Mouse (Mus musculus) liver, embryonic 16.5 days (tissue): ENCODE measurements around the gene Gm26602. TPM values are rescaled to one million over a fixed set of nuclear protein-coding genes. Genes with fewer than 3 reads are reported as not detected.

Experiments used
- ATAC-seq: fragments of 200-750 bp; cut with Nextera tagmentation; 2 replicates; pipeline ENCODE4 v1.8.0; 2017; ENCODE audit warnings: low read depth, mild to moderate bottlenecking, moderate number of reproducible peaks, moderate library complexity
- H3K27ac ChIP-seq: fragments of 300-500 bp; sonication (generic); 2 replicates; pipeline ENCODE4 v1.5.1; 2014; ENCODE audit warnings: mild to moderate bottlenecking, low read length
- H3K27me3 ChIP-seq: fragments of 300-500 bp; sonication (generic); 2 replicates; pipeline ENCODE4 v1.6.1; 2014; ENCODE audit warnings: low read depth, low read length, mixed read lengths; ENCODE audit not compliant: control insufficient read depth, insufficient read depth
- H3K36me3 ChIP-seq: fragments of 300-500 bp; sonication (generic); 2 replicates; pipeline ENCODE4 v1.6.1; 2014; ENCODE audit warnings: mild to moderate bottlenecking; ENCODE audit not compliant: control insufficient read depth, insufficient read depth
- H3K4me1 ChIP-seq: fragments of 300-500 bp; sonication (generic); 2 replicates; pipeline ENCODE4 v1.6.1; 2014; ENCODE audit warnings: low read depth, low read length, mixed read lengths; ENCODE audit not compliant: control insufficient read depth
- H3K4me2 ChIP-seq: fragments of 300-500 bp; sonication (generic); 2 replicates; pipeline ENCODE4 v1.6.1; 2014; ENCODE audit warnings: low read depth, low read length, mixed read lengths
- H3K4me3 ChIP-seq: fragments of 300-500 bp; sonication (generic); 2 replicates; pipeline ENCODE4 v1.5.1; 2014; ENCODE audit warnings: low read depth, mild to moderate bottlenecking, low read length
- H3K9ac ChIP-seq: fragments of 300-500 bp; sonication (generic); 2 replicates; pipeline ENCODE4 v1.6.1; 2014; ENCODE audit warnings: low read depth, low read length
- H3K9me3 ChIP-seq: fragments of 300-500 bp; sonication (generic); replicated peaks from 2 replicates; pipeline ENCODE4 v1.6.1; 2016; ENCODE audit warnings: low read length; ENCODE audit not compliant: control insufficient read depth
- WGBS: fragments of 180-500 bp; shearing (Covaris S2); extraction: QIAGEN DNeasy Blood & Tissue Kit; methylation state at CpG from one replicate; pipeline ENCODE4 v1.1.7; 2014; ENCODE audit not compliant: insufficient replicate concordance; 5-methylcytosine and 5-hydroxymethylcytosine counted together
- polyA plus RNA-seq: library from polyadenylated mRNA; unstranded; fragments of >200 nt; fragmentation: Nextera tagmentation; extraction: Ambion mirVana; gene quantifications from 2 replicates; pipeline ENCODE4 v1.2.1, GENCODE M21; 2015

Gm26602 gene
- polyA plus RNA-seq, 1 experiment from 2014 or later, result not detected

DNA sequence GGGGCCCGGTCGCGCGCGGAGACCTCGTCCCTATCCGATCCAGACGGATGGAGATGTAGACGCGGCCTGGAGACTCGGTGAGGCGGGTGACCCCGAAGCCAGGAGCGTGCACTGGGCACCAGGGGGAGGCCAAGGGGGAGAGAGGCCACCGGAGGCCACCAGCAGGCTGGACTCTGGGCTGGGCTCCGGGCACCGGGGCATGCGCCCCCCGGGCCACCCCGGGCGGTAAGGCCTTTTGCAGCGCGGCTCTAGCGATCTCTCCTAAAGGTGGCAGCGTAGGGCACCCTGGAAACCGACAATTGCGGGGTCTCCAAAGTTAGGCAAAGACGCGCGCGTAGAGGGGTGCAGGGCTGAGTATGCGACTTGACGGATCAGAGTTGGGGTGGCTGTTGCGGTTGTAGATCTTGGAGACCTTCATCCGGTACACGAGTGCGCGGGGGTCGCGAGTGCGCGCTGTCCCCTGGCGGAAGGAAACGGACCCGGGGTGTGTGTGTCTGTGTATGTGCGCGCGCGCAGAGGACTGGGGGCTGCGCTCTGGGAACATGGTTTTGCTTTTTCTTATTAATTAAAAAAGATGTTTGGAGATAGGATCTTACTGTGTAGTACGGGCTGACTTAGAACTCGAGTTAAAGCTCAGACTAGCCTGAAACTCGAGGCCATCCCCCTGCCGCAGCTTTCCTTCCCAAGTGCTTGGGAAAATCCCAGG lies 16.8 kb downstream of the Gm26602 start:
- H3K36me3 ChIP-seq, result no peaks in the 10 kb centered on the region
- H3K27ac ChIP-seq, result peak overlapping the region; percentile 88
- WGBS, result under 1% methylated on average over 54 of the region's 54 CpGs
- no peaks in the 10 kb centered on the region for H3K9me3 ChIP-seq
- H3K4me3 ChIP-seq, result peak overlapping the region; percentile 84
- peak; percentile 17 for ATAC-seq
- H3K4me1 ChIP-seq, result peaks cover 39% of the 10 kb centered on the region
- peak overlapping the region; percentile 87 for H3K9ac ChIP-seq
- peaks cover 9% of the 10 kb centered on the region for H3K27me3 ChIP-seq
- peak overlapping the region; percentile 91 for H3K4me2 ChIP-seq

DNA sequence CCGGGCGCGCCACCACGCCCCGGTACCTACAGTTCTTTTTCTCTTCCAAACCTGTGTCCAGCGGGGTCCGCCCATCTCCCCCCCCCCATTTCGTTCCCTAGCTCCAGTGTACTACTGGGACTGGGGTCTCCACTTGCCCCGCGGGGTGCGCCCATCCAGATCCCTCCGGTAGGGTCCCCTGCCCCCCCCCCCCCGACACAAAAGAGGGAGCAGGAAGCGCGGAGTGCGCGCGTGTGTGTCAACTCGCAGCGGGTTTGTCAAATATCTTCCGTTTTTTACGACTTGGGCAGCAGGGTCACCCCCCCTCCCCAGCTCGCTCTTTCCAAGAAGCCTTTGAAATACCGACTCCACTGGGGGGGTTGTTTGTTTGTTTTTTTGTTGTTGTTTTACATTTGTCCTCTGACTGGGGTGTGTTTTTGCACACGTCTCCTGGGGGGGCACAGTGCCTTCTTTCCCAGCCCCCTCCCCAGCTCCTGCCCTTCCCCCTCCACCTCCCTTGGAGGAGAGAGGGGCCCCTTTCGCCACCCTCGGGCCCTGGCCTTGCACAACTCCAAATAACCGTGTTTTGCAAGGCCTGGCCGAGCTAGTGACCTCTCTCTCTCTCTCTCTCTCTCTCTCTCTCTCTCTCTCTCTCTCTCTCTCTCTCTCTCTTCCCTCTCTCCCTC lies 17.5 kb downstream of the Gm26602 start:
- Histone ChIP-seq H3K4me2 (peak overlapping the region; percentile 91), H3K27me3 (peaks cover 3% of the 10 kb centered on the region; the same call in 1 of the 2 replicates), H3K9ac (peak overlapping the region; percentile 87), H3K4me1 (peaks cover 46% of the 10 kb centered on the region), H3K27ac (peak overlapping the region; percentile 88), H3K4me3 (peak overlapping the region; percentile 84), H3K9me3 (no peaks in the 10 kb centered on the region), H3K36me3 (no peaks in the 10 kb centered on the region)
- no peak for ATAC-seq
- 2% methylated on average over 29 of the region's 29 CpGs for WGBS

DNA sequence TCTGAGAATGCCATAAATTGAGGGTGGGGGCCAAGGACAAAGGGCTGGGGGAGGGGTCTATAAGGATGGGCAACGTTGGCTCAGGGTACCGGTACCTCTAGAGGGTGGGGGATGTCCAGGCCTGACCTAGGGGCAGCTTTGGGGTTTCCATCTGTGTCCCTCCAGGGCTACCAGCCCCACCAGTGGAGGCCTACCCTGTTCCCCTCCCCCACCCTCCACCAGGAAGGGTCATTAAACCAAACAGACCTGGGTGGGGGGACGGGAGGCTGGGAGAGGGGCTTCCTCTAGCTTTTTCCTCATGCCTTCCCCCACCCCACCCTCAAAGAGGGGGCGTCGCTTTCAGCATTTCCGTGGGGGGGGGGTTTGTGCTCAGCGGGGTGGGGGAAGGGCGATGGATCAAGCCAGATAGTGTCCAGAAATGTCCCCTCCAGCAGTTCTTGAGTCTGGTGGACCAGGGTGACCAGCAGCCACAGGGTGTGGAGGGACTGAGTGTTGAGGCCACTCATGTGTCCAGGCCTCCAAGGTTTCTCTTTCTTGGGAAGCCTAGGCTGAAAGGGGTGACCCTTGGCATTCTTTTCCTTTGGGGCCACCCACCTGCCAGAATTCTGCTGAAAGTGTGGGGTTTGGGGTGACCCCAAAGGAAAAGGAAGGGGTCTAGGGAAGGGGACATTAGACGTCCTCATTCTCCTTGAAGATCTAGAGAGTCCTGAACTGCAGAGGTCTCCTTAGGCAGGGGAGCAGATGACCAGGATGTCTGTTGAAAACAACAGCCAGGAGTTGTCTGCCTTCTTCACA lies 18.4 kb downstream of the Gm26602 start:
- H3K27ac ChIP-seq, result peak overlapping the region; percentile 31
- H3K9me3 ChIP-seq, result no peaks in the 10 kb centered on the region
- H3K9ac ChIP-seq, result peak overlapping the region; percentile 32; the same call in 1 of the 2 replicates
- WGBS, result 26% methylated on average over 8 of the region's 9 CpGs
- ATAC-seq, result no peak
- H3K4me1 ChIP-seq, result peaks cover 55% of the 10 kb centered on the region
- no peaks in the 10 kb centered on the region for H3K27me3 ChIP-seq
- H3K4me3 ChIP-seq, result peak overlapping the region; percentile 84
- H3K36me3 ChIP-seq, result no peaks in the 10 kb centered on the region
- peak overlapping the region; percentile 40 for H3K4me2 ChIP-seq

DNA sequence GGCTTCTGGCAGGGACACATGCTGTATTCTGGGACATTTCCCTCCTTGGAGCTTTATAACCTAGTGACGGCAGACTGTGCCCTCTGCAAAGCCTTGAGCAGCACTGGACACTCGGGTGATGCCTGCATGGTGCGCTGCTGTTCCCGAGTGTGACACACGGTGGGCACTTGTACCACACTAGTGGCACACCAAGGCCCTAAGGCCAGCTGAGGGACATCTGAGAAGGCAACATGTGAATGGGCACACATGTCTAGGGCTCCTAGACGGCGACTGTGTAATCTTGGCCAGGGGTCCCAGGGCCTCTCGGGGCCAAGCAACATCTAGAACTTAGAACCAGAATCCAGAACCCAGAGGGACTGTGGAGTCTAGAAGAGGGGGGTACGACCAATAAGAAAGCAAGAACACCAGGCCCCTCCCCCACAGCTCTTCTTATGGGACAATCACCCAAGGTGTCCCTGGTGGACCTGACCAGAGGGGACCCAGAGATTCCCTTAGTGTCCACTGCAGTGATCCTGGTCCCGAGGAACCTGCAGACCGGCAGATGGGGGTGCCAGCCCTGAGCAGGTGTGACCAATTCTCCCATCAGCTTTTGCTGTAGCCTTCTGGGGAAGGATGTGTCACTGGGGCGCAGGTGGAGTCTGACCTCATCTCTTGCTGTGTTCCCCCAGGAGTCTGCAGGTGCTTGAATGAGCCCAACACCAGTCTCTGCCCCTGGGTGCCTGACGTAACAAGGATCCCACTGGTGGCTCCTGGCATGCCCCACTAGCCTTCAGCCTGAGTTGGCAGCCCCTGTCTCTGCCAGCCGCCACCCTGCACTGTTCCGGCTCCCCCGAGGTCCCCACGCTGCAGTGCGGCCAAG lies 19.5 kb downstream of the Gm26602 start:
- Histone ChIP-seq H3K4me3 (no peak overlapping the region), H3K4me1 (peaks cover 64% of the 10 kb centered on the region), H3K9ac (no peak overlapping the region), H3K4me2 (no peak overlapping the region), H3K36me3 (no peaks in the 10 kb centered on the region), H3K9me3 (no peaks in the 10 kb centered on the region), H3K27ac (no peak overlapping the region), H3K27me3 (no peaks in the 10 kb centered on the region)
- no peak for ATAC-seq
- WGBS, result 81% methylated on average over 18 of the region's 18 CpGs

DNA sequence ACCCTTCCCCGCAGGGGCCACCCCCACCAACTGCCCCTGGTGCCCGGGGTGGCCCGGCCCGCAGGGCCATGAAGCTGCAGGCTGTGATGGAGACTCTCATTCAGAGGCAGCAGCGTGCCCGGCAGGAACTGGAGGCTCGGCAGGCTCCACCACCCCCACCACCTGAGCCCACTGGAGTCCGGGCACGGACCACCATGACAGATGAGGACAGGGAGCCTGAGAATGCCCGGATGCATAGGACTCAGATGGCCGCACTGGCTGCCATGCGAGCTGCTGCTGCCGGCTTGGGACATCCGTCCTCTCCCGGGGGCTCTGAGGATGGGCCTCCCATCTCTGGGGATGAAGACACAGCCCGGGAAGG lies 20.1 kb downstream of the Gm26602 start:
- no peak overlapping the region for H3K27ac ChIP-seq
- H3K9me3 ChIP-seq, result no peaks in the 10 kb centered on the region
- H3K4me2 ChIP-seq, result no peak overlapping the region
- H3K4me1 ChIP-seq, result peaks cover 62% of the 10 kb centered on the region
- no peak for ATAC-seq
- no peak overlapping the region for H3K4me3 ChIP-seq
- 83% methylated on average over 16 of the region's 16 CpGs for WGBS
- H3K27me3 ChIP-seq, result no peaks in the 10 kb centered on the region
- no peak overlapping the region for H3K9ac ChIP-seq
- no peaks in the 10 kb centered on the region for H3K36me3 ChIP-seq

DNA sequence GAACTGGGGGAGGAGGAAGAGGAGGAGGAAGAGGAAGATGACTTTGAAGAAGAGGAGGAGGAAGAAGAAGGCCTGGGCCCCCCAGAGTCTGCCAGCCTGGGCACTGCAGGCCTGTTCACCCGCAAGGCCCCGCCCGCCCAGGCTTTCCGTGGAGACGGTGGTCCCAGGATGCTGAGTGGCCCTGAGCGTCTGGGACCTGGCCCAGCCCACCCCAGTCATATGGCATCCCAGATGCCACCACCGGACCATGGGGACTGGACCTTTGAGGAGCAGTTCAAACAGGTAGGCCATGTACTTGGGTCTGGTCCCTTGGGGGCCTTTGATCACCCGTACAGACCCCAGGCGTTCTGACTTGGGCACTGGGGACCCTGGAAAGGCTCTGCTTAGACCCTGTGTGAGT lies 21.1 kb downstream of the Gm26602 start:
- no peaks in the 10 kb centered on the region for H3K36me3 ChIP-seq
- H3K4me2 ChIP-seq, result no peak overlapping the region
- no peak overlapping the region for H3K9ac ChIP-seq
- no peak overlapping the region for H3K27ac ChIP-seq
- peaks cover 59% of the 10 kb centered on the region for H3K4me1 ChIP-seq
- WGBS, result 67% methylated on average over 9 of the region's 9 CpGs
- no peaks in the 10 kb centered on the region for H3K9me3 ChIP-seq
- no peak for ATAC-seq
- H3K27me3 ChIP-seq, result no peaks in the 10 kb centered on the region
- H3K4me3 ChIP-seq, result no peak overlapping the region

DNA sequence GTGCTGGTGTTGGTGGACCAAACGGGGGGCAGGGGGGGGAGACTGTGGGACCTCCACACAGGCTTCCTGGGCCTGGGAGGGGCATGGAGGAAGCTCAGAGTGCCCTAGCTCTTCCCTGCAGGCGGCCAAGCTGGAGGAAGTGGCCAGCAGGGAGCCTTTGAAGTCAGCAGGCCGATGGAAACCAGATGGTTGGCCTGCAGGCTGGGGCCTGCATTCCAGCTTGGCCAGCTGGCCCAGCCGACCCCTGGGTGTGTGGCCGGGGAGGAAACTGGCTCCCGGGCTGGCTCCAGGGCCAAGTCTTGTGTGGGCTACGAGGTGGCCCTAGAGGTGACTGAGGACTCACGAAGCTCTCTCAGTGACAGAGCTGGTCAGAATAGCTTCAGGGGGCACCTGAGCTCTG lies 22.1 kb downstream of the Gm26602 start:
- no peak overlapping the region for H3K4me3 ChIP-seq
- 58% methylated on average over 8 of the region's 8 CpGs for WGBS
- peak overlapping the region; percentile 16; the same call in 1 of the 2 replicates for H3K27ac ChIP-seq
- no peak for ATAC-seq
- peaks cover 66% of the 10 kb centered on the region for H3K4me1 ChIP-seq
- no peaks in the 10 kb centered on the region for H3K27me3 ChIP-seq
- H3K9ac ChIP-seq, result peak overlapping the region; percentile 9; the same call in 1 of the 2 replicates
- H3K4me2 ChIP-seq, result no peak overlapping the region
- H3K9me3 ChIP-seq, result no peaks in the 10 kb centered on the region
- H3K36me3 ChIP-seq, result no peaks in the 10 kb centered on the region

DNA sequence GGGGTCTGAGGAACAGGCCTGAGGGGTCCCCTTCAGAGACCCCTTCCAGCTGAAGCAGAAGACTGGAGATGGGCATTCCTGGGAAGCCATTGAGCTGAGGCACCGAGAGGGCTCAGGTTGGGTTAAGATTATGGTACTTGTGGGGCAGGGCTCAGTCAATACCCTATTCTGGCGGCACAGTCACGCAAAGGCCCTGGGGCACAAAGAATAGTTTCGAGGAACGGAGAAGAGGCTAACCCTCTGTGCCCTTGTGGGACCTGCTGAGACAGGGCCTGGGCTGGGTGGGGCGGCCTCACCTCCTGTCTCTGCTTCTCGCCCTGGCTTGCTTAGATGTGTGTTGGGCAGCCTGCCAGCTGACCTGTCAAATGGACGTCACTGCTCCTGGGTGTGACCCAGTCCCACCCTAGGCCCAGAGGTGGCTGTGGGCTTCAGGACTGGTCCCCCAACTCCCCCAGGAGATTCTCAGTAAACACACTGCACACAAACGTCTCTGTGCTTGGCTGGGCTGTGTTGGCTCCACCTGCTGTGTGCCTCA lies 22.6 kb downstream of the Gm26602 start:
- 63% methylated on average over 9 of the region's 9 CpGs for WGBS
- Histone ChIP-seq H3K36me3 (no peaks in the 10 kb centered on the region), H3K9ac (peak overlapping the region; percentile 9; the same call in 1 of the 2 replicates), H3K9me3 (no peaks in the 10 kb centered on the region), H3K4me2 (no peak overlapping the region), H3K27me3 (no peaks in the 10 kb centered on the region), H3K27ac (no peak overlapping the region), H3K4me3 (no peak overlapping the region), H3K4me1 (peaks cover 66% of the 10 kb centered on the region)
- no peak for ATAC-seq
